Mouse (Mus musculus) megakaryocyte, embryonic 14.5 days (primary cell): ENCODE results near the gene Il34.

Source experiments
- FLI1 ChIP-seq: IDR thresholded peaks from 2 replicates; pipeline ENCODE4 v1.6.1; 2012; ENCODE audit warnings: low read length, inconsistent platforms, mixed read lengths
- GATA1 ChIP-seq: IDR thresholded peaks from 3 replicates; pipeline ENCODE4 v1.6.1; 2012; ENCODE audit warnings: mixed read lengths, low read length, inconsistent platforms, borderline replicate concordance

GRCm38 (mm10) chr8:110775316-110775715 lies 30.4 kb downstream of the Il34 start:
- TF ChIP-seq GATA1 = no peak
- TF ChIP-seq FLI1 = no peak
